Mouse (Mus musculus) lung, postnatal 14 days (tissue): ENCODE measurements around the gene Mrps5.
"Not testable (repeated sequence)": the region's sequence is repeated elsewhere in the genome, so short reads cannot be mapped to it uniquely, and the experiment has no call there.

Experiments used
- DNase-seq: peaks from one replicate; pipeline ENCODE4 v3.0.0; 2021

Mrps5 gene

DNA sequence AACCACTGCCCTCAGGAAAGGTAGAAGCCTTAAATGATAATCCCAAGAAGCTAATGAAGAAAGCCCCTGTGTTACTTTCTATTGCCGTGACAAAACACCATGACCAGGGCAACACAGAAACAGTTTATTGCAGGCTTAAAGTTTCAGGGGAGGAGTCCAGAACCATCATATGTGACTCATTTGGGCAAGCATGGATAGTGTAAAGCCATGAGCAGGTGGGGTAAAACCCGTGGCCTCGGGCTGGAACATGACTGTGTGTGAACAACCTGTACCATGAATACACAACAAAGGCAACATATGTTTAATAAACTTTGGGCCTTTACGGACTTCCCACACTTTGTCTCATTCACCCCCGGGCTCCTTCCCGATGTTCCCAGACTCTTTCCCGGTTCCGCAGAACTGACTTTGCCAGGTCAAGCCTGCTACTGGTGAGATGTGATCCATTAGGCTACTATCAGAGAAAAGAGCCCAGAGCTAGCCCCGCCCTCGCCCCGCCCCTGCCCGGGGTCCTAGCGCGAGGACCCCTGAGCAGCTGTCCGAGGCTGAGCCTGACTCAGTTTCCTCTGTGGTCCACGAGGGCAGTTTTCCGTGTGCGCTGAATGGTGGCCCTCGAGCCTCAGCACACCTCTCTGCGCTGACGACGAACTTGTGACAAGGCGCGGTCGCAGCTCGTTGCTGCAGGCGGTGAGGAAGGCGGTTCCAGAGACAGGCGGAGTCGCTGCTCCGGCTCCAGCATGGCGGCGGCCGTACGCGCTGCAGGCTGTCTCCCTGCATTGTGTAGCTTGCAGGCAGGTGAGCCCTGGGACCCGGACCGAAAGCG is at the start of gene Mrps5, which contains the start of gene Zfp661:
Mrps5 (plus strand) TSS at position 529 of the 820 bp plus-strand sequence.
Zfp661 (minus strand) TSS at position 401 of the 820 bp plus-strand sequence.
- peak; percentile 86 for DNase-seq

DNA sequence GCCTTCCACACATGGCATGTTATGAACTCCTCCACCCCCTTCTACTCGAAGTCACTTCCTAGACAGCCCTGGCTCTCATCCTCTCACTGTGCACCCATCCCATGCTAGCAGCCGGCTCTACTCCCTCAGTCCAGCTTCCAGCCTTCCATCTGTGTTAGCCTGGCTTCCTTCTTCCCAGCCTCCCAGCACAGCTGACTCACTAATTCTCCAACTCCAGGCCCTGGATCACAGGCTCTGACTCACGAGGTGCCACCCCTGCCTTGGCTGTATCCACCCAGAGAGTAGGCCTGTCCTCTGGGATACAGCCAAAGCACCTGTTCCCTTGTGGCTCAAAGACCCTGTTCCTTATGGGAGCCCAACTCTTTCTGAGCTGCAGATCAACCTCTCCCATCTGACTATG is 49.5 kb upstream of the Mrps5 start:
- DNase-seq, result no peak

- DNase-seq, result no peak
These were observed 47.5 kb upstream of the Mrps5 start for GRCm38 (mm10) chr2:127539494-127539893.

- peak; percentile 18 for DNase-seq
These were observed 45.8 kb upstream of the Mrps5 start, which contains the start of gene Prom2 for GRCm38 (mm10) chr2:127541185-127541584. Gene Prom2, minus strand, starts transcription at chr2:127541467.

DNA sequence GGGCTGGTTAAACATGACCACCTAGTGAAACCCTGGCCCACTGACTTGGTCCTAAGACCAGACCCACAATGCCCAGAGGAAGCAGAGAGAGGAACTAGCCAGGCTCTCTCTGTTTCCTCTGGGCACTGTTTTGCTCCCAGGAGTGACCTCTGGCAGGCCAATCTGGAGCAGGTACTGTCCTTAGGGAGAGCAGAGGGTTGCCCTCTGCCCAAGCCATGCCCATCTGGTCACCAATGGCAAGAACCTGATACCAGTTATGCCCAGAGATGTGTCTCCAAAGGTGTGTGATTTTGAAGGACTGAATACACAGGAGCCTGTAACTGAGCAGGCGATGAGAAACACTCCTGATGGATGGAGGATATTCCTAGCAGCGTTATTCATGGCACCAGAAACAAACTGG is 45.3 kb upstream of the Mrps5 start:
- DNase-seq, result no peak

DNA sequence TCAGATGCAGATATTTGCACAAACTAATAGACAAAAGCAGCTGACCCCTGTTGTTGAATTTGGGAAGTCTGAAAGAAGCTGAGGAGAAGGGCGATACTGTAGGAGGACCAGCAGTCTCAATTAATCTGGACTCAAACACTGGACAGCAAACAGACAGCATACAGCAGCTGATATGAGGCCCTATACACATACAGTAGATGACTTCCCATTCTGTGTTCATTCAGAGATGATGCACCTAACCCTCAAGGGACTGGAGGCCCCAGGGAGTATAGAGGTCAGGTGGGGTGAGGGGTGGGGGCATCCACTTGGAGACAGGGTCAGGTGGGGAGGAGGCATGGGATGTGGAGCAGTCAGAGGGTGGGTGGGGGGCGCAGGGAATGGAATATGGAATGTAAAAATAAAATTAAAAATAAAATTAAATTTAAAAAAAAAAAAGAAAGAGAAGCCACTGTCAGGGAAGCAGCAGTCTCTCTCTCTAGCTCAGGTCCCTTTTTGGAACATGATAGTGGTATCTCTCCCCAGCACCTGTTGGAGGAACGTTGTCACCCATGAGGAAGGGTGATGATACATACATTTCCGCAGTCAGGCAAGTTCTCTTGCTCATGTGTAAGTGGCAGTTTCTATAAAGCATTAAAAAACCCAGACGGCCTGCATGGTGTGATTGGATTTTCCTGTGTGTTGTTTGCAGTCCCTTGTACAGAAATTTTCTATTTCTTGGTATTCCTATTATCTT is 38.5 kb upstream of the Mrps5 start:
- no peak for DNase-seq

- no peak for DNase-seq
These were observed 37.3 kb upstream of the Mrps5 start for GRCm38 (mm10) chr2:127549711-127550110.

DNA sequence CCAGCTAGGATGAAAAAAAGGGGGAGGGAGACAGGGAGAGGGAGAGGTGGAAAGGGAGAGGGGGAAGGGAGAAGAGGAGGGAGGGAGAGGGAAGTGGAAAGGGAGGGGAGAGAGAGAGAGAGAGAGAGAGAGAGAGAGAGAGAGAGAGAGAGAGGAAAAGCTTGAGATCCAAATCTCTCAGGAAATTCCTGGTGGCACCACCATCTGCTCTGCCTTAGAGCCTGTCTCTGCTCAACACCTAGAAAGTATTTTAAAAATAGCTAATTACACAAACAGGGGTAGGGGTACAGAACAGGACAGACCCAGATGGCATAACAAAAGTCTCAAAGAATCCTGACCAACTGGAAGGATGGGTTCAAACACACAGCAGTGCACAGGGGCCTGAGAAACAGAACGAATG is 36.6 kb upstream of the Mrps5 start:
- no peak for DNase-seq

DNA sequence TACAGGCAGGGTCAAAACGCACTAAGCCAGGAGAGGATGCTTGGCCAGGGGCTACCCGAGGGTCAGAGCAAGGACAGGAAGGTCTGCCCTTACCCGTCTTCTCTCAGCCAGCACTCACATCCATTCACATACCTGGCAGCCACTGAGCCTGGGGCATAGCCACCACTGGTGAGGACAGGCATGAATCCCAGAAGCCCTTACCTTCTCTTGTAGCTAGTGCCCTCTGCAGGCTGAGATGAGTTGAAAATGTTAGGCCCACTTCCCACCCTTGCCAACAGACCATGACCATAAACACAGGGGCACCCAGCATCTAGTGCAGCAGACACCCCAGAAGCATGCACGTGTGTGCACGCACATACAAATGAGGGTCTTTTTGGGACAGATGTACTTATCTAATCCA is 35.9 kb upstream of the Mrps5 start:
- peak; percentile 12 for DNase-seq

- DNase-seq, result peak; percentile 85
These were observed 27.7 kb upstream of the Mrps5 start for GRCm38 (mm10) chr2:127559070-127559966.

DNA sequence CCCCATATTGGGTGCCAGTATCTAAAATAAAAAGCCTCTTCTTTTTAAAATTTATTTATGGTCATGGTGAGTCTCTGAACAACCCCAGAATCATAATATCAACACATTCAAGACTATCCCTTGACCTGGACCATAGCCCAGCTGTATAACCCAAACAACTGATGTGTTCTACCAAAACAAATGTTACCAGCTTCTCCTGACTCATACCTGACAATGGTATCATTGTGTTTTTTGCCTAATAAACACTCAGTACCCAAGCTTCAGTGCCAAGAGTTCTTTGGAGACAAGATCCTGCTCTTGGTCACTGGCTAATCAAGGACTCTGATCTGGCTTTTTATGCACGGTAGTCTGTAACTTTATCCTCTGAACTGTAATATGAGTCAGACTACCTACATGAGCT is 13.7 kb upstream of the Mrps5 start:
- no peak for DNase-seq

DNA sequence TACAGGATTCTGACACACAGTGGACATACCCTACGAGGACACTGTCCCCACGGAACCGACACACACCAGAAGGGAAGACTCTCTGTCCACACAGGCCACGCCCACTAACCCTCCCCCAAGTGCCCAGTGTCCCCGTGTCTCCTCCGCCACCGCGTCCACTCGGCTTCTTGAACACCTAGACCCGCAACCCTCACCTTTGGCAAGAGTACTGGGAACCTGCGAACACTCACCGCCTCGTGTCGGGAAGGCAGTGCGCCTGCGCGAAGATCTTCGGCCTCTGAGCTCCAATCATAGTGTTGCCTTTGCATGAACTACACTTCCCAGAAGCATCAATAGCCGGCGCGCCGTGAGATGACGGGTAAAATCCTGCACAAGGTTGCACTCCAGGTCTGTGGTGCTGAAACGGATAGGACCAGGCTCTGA is 2.6 kb upstream of the Mrps5 start:
- peak; percentile 93 for DNase-seq

GRCm38 (mm10) chr2:127587514-127587844 is 457 bp downstream of the Mrps5 start:
- DNase-seq, result no peak

- no peak for DNase-seq
These were observed 1.9 kb downstream of the Mrps5 start for GRCm38 (mm10) chr2:127588897-127589296.

- DNase-seq, result no peak
These were observed 3.2 kb downstream of the Mrps5 start for GRCm38 (mm10) chr2:127590204-127590603.

DNA sequence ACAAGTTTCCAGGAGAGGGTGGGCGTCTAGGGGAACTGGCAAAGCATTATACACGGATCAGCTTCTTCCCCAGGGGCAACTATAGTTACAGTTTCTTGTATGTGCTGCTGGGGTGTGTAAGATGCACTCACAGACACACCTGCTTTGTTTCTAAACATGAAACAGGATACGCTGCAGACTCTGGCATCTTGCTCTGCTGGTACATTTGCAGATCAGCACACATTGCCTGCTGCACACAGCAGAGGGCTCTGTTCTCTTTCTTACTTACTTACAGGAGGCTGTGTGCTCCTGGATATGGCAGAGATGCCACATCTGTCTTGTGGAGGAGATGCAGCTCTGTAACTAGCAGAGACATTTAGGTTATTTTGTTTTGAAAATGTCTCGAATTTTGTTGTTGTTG is 3.8 kb downstream of the Mrps5 start:
- peak; percentile 9 for DNase-seq

- not testable (repeated sequence) for DNase-seq
These were observed 16.4 kb downstream of the Mrps5 start for GRCm38 (mm10) chr2:127603383-127603782.

DNA sequence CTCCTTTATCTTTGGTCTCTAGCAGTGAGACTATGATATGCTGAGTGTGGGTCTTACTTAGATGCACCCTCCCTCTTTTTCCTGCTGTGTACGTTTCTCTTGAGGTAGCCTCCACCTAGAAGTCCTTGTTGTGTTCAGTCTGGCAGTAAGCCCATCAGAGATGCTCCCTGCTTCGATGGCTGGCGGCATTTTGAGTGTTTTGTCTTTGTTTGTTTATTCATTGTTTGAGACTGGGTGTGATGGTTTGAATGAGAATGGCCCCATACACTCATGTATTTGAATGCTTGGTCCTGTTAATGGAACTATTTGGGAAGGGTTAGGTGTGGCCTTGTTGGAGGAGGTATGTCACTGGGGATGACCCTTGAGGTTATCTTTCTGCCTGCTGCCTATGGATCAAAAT is 18.2 kb downstream of the Mrps5 start:
- DNase-seq, result no peak

GRCm38 (mm10) chr2:127608234-127608633 is 21.2 kb downstream of the Mrps5 start:
- DNase-seq, result peak; percentile 15

- no peak for DNase-seq
These were observed 22.0 kb downstream of the Mrps5 start for GRCm38 (mm10) chr2:127608986-127609385.

DNA sequence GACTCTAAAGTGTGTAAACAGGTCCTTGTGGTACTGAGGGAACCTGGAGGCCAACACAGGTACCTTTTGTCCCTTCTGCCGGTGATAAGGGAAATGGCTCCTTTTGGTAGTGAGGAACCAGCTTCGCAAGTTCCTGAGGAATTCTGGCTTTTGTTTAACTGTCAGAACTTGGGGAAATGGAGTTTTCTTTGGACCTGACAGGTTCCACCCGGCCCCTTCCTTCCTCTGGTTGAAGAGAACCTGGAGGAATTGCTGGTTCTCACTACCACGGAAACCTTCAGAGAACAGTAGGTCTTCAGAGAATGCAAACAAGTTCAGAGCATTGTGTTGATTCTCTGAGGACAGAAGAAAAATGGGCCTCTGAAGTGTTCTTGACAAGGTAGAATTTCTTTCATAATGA is 24.4 kb downstream of the Mrps5 start:
- DNase-seq, result no peak

DNA sequence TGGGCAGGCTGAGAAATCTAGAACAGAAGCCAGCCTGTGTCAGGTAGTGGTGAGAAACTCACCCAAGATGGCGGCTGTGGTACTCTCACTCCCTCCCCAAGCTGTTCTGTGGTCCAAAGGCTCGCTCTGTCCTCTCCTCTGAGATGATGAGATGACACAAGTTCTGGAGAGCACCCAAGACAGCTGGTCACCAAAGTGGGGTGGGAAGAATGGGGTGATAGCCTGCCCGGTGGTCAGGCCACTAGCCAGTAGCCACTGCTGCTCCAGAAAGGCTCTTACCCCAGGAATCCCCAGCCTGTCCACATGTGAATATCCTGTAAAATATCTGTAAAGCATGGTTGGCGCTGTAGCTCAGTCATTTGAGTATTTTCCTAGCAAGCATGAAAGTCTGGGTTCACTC is 25.3 kb downstream of the Mrps5 start:
- DNase-seq, result no peak

GRCm38 (mm10) chr2:127619311-127619710 is 32.3 kb downstream of the Mrps5 start:
- no peak for DNase-seq
